Mouse (Mus musculus) adipocyte (in vitro differentiated cells): ENCODE measurements around the gene Agfg1.

Experiments
- DNase-seq: peaks from one replicate; pipeline ENCODE4 v3.0.0-alpha.2; 2016; ENCODE audit warnings: low spot score

Agfg1 gene

DNA sequence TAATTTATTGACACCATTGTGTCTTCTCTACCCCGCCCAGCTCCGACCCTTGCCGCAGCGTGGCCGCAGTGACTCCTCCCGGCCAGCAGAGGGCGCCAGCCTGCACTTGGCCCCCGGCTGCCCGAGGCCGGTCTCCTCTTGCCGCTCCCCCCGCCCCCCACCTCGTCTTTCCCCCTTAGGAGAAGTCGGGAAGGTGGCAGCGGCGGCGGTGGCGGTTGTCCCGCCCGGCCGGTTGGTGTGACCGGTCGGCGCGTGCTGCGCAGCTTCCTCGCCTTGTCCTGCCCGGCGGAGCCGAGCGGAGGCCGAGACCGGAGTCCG is at the start of gene Agfg1:
Gene Agfg1, plus strand, starts transcription at position 188 of the 318 bp plus-strand sequence.
- DNase-seq, result peak; percentile 88

DNA sequence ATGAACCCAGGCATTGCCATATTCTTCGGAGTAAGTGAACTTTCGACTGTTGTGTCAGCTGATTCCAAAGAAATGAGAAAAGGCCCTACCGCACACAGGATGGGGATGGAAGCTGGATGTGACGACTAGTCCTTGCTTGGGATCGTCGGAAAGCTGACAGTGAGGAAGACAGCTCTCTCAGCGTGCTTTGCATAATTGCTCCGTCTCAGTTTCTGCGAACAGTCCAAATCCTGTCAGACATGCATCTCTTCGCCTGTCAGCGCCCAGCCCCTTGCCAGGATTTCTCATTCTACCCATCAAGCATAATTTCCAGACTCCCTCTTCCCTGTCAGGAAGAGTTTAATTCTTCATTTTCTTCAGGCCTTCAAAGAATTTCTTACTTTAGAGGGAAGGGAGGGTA is 48.2 kb upstream of the Agfg1 start:
- no peak for DNase-seq

DNA sequence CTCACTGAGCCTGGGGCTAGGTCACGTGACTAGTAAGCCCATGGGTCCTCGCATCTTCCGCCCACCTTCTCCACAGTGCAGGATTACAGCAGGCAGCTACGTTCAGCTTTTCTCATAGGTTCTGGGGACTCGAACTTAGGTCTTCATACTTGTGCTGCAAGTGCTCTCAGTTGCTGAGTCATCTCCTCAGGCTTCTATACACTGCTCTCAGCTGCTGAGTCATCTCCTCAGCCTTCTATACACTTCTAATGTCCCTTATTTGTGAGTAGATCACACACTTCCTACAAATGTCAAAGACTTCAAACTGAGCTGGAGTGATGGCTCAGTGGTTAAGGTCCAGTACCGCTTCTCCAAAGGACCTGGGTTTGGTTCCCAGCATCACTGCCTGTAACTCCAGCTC is 47.0 kb upstream of the Agfg1 start:
- DNase-seq, result no peak

DNA sequence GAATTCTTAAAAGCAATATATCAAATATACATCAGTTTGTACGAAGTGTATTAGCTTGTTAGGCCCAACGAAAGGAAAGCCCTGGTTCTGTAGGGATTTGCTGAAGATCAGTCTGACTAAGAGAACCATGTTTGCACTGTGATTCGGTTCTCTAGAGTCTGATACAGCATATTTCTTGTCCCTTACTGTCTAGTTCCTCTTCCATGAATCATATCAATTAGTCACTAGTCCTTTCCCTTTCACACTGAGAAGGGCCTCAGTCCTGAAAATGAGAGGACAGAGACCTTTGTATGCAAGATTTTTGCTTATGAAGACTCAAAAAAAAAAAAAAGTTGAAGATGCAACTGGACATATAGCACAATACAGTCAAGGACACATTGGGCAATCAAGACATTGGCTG is 46.2 kb upstream of the Agfg1 start:
- DNase-seq, result no peak

DNA sequence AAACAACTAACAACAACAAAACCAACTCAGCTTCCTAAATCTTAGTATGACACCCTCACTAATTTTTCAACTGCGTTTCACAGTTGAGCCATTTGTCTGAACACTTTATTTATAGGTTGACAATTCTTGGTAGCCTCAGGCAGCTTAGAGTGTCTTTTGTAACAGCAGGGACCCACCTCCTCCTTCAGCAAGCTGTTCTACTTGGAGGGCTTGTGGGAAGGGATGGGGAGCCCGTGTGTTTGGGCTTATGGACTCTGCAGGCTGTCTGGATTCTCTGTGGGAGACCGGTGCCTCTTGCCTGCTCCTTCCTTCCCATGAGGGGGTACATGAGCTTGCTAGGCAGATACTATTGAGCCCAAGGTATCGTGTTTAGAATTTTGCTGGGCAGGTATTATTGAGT is 45.3 kb upstream of the Agfg1 start:
- DNase-seq, result no peak

DNA sequence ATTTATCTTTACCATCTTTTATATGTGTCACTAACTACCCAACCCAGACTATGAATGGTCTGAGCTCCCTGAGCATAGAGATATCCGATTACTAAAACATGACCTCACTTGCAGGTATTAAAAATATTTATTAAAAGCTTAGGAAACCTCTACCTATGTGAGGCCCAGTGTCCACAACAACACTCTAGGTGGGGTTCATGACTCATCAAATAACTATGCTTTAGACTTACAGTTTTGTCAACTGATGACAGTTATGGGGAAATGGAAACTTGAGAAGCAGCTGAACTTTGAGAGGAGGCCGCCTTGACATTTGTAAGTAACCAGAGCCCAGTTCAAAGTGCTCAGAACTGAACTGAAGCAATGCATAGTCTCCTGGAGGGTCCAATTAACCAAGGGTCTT is 44.1 kb upstream of the Agfg1 start:
- DNase-seq, result no peak

DNA sequence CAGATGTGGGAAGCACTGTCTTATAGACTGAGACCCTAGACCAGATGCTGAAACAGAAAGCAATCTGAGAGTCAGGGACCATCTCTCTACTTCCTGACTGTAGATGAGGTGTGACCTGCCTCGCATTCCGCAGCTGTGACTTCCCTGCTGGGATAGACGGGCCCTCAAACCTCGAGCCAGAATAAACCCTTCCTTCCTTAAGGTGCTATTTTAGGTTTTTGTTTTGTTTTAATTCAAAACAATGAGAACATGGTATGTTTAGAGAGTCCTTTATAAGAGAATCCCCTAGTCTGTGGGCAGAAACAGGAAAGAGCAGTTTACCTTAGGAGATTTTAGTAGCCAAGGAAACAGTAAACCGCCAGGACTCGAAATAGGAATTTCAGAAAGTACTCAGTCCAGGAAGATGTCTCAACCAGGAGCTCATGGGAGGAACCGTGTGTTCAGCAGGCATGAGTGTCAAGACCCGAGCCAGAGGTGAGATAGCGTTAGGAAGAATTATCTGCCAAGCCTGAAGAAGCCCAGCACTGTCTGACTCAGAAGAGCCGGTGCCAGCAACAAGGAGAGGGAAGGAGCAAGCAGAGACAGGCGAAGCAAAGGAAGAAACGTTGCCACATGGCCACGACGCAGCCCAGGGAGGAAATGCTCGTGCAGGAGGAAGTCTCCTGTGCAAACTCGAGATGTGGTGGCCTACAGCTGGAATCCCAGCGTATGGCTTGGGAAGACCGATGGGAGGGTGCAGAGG is 43.4 kb upstream of the Agfg1 start:
- no peak for DNase-seq

DNA sequence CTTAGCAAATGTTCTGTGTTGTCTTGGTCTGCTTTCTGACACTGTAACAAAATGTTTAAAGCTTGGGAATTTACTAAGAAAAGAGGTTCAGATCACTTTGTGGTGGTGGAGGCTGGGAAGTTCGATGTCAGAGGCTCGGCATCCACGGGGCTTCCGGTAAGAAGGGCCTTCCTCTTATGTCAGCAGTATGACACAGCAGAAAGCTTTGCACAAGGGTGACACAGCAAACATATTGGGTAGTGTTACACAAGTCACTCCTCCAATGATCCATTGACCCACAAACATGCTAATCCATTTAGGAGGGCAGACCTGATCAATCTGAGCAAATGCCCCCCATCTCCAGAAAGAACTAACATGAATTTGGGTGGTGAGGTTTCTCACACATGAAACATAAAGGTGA is 42.2 kb upstream of the Agfg1 start:
- no peak for DNase-seq

DNA sequence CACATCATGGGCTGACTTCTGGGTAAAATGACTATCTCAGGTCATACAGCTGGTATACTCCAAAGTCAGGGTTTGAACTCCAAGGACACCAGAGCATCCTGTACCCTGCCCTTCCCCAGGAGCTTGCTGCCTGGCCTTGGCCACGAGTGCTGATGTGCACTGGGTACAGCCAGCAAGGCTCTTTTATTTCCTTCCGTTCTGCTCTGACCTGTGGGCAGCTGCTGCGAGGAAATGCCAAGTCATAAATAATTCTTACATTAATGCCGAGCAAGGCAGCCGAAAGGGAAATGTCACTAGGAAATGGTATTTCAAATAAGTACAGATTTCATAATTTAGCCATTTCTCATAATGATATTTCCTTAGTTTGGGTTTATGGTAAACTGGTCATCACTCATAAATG is 41.0 kb upstream of the Agfg1 start:
- no peak for DNase-seq

DNA sequence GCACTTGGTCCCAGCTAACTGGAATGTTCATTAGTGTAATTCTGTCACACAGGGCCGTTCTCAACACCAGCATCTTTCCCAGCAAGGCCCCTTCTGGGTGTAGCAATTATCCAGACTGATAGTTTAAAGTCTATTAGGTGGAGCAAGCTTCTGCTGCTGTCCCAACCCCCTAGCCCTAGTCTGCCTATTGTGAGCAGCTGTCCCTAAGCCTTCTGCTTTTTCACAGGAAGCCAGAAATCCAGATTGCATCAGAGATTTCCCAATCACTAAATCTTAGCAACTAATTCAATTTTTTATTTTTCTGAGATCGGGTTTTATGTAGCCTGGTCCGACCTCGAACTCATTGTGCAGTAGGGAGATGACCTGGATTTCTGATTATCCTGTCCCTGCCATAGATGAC is 40.4 kb upstream of the Agfg1 start:
- peak; percentile 73 for DNase-seq

DNA sequence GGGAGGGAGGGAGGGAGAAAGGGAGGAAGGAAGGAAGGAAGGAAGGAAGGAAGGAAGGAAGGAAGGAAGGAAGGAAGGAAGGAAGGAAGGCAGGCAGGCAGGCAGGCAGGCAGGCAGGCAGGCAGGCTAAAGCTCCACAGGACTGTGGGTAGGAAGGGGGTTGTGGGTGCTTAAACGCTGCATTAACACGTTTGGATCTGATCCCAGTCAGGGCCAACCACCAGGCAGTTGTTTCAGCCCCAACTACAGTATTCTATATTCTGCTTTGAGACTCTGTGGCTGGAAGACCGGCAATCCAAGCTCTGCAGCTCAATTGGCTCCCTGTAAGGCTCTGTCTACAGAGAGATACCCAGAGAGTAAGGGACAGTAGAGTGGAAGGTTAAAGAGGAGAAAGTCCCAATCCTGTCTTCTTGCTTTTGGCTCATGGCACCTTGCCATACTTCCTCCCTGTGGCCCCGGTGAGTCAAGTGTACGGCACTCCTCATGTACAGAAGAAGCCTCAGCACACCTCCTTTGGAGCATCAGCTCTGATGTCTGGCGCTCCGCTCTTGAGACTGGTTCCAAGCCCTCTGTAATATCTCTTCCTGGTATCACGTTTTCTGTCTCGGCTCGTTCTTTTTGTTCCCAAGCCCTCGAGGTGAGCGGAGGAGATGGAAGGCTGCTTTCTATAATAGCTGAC is 38.0 kb upstream of the Agfg1 start:
- no peak for DNase-seq

DNA sequence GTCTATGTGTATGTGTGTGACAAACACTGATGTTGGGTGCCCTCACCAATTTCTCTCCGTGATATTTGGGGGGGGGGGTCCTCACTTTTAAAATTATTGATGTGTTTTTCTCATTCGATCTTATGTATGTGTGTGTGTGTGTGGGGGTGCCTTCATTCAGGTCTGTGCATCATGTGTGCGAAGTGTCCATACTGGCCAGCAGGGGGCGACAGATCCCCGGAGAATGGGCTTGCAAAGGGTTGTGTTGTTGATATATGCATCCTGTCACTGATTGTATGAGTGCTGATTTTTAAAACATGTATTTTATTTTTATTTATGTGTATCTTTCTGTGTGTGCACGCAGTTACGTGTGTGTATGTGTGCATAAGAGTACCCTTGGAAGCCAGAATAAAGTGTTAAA is 35.7 kb upstream of the Agfg1 start:
- no peak for DNase-seq

DNA sequence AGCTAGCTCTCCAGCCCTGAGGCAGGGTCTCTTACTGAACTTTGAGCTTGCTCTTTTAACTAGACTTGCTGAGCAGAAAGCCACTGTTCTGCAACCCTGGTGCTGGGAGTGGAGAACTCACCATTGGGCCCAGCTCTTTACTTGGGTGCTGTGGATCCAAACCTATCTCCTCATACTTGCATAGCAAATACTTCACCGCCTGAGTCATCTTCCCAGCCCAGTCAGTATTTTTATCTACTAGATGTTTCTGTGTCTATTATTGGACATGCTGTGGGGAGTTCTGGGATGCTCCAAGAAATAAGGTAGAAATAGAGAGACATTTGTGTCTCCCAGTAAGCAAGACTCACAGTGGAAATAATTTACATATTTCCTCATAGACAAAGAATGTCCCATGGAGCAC is 35.2 kb upstream of the Agfg1 start:
- DNase-seq, result no peak

DNA sequence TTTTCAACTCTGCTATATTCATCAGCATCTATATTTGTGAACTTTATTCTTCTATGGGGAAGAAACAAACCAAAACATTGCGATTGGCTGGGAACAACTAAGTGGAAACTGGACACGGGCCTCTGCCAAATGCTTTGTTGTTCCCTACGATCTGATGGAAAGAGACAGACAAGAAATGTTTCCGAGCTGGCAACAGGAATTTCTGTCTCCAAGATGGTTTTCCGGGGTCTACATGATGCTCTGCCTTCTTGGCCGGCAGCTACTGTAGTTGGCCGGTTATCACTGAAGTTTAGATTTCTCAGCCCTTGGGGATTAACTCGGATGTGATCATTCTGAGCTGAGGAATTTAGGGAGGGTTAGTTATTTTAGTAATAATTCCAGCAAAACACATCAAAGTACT is 32.9 kb upstream of the Agfg1 start:
- DNase-seq, result no peak

DNA sequence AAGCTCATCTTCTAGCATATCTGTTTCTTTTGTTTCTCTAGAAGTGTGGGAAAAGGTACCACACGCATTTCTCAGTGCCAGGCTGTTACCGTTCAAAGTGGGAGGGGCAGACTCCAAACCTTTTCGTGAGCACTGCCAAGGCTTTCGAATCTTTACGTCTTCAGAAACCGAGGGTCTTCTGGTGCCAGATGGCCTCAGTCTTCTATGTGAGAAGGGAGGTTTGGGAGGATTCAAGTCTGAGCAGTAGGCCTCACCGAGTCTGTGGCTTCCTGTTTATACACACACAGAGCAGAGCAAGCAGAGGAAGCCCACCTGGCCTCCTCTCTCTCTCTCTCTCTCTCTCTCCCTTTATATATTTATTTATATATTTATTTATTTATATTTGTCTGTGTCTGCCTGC is 32.1 kb upstream of the Agfg1 start:
- DNase-seq, result no peak

DNA sequence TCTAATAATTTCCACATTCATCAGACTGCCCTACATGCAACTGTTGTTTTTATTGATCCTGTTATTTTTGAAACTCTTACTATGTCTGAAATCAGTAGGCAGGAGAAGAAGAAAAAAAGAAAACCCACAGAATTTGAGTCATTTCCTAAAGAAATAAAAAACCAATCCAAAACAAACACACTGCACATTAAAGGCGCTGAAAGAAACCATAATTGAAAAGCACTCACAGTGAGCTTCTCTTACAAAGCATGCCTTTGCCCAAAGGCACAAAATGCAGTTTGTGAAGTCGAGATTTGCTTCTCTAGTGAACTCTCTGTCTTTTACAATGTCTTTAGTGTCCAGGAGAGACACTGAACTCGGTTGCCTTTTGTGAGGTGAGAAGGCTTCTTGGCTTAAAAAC is 30.7 kb upstream of the Agfg1 start:
- no peak for DNase-seq

DNA sequence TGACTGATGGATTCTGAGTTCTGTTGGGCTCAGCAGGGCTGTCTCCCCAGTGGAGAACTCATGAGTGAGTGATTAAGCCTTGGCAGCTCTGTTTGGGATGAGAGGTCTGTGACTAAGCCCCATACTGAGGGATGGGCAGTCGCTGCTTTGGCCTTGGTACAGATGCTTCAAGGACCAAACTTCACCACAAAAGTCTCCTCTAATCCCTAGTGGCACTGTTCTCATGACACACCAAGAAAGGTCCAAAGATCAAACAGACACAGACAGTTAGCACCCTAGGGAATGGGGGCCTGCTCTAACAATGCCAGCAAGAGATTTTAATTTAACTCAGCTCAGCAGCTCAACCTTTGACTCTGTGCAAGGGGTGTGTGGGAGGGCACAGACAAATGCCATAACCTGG is 27.5 kb upstream of the Agfg1 start:
- no peak for DNase-seq

DNA sequence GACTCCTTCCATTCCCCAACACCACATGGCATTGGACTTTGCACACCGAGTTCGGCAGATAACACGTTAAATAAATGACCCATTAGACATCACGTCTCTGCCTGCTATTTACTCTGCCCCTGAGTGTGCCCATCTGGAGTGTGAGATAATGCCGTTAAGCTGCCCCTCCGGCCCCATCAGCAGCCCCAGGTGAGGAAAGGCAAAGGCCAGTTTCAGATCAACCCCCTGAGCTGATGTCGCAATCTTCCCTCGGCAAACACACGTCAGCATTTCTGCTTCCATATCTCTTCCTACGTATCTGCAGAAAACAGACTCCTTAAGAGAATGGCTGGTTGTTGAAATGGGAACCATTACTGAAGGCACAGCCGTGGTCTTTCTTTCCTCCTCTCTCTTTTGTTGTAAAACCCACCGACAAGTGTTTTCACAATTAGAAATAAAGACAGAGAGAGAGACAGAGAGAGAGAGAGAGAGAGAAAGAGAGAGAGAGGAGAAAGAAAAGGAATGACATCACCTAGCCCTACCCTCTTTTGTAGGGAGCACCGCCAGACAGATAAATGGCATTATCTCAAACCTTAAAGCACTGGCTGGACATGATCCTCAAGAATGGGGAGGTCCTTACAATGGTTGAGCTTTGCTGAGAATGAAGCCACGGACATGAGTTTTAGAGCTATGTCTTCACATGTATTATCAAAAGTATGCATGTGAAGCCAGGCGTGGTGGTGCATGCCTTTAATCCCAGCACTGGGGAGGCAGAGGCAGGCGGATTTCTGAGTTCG is 23.2 kb upstream of the Agfg1 start:
- no peak for DNase-seq

DNA sequence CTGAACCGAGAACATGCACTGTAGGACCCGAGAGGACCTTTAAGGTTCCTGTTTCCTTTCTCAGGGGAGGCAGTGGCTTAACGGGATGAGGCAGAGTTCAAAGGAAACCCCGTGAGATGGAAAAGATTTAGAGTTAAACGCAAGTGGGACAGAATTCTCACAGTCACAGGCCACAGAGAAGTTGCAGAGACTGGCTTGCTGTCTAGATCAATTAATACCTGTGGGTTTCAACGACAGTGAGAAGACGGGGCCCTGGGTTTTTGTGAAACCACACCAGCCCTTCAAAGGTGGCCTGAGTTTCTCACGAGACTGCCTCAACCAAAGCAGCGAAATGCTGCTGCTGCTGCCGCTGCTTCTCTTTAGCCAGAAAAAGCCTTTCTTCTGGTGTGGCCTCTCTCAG is 19.9 kb upstream of the Agfg1 start:
- no peak for DNase-seq

DNA sequence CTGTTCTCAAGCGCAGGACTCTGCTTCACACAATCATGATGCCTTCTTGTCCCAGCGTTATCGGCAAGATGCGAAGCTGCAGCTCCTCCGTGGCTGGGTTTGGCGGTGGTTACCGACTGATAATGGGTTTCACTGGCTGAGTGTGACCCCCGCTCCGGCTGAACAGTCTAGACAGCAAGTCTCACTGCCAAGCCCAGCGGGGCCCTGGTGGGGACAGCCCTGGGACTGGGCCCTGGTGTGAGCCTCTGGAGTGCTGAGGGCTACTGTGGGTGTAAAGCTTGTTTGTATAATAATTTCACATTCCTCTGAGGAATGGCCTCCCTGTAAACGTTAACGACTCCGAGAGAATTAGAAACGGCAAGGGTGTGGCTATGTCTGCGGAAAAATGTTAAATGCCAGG is 19.1 kb upstream of the Agfg1 start:
- DNase-seq, result no peak

DNA sequence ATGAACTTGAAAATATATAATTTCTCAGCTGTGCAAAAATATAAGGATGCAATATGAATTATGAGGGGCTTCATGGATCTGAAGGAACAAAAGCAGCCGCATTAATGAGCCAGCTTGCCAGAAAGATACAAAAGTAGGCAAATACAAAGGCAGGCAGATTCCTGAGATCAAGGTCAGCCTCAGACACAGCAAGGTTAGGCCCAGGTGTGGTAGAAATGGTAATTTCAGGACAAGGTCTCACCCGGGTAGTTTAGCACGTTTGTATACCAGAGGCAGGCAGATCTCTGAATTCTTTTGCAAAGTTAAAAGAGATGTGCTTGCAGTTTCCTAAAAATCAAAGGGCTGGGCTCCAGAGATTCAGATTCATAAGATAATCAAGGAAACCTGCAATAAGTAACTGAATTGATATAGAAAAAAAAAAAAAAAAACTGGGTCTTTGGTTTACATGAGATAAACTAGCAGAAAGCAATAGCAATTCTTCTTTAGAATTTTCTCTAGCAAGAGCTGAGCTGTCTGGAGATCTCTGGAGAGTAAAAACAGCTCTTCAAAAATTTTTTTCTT is 18.6 kb upstream of the Agfg1 start:
- DNase-seq, result no peak

DNA sequence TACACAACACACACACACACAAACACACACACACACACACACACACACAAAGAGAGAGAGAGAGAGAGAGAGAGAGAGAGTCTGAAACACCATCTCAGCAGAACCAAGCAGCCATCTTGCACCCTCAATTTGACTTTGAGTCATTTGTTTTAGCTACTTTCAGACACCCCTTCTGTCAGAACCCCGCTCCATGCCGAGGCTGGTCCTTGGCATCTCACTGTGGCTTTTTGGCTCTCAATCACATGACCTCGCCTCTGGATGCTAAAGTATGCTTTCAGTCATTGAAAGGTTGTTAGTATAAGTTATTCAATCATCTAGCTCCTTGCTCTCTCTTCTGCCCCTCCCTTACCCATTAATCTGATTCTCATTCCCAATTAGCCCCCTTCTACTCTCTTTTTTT is 17.4 kb upstream of the Agfg1 start:
- DNase-seq, result no peak

DNA sequence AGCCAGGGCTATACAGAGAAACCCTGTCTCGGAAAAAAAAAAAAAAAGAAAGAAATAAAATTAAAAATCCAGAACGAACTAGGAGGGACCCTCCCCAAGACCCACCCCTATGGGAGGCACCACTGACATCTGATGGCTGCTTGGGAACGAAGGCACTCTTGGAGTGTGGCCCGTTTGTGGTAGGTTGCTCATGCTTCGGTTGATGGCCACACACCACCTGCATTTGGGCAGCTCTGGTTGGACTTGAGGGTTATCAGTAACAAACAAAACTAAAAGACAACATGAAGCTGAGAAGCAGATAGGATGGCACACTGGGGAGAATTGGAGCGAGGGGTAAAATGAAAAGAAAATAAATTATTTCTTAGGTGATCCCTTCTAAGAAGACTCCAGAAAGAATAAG is 15.1 kb upstream of the Agfg1 start:
- DNase-seq, result no peak
